Mouse (Mus musculus) limb, embryonic 13.5 days (tissue): ENCODE measurements at regions not wholly inside any gene's neighbourhood (a gene's known extent, or its start where the extent isn't known, plus 50 kb on each side); places are given as distances from the start of the nearest gene placed in this dataset.

Experiments
- ATAC-seq: fragments of 200-750 bp; cut with Nextera tagmentation; 2 replicates; pipeline ENCODE4 v1.8.0; 2017; ENCODE audit warnings: low read depth, moderate number of reproducible peaks, moderate TSS enrichment; ENCODE audit not compliant: low FRiP score
- H3K27ac ChIP-seq: fragments of 300-500 bp; sonication (generic); 2 replicates; pipeline ENCODE4 v1.5.1; 2015; ENCODE audit warnings: inconsistent platforms, mild to moderate bottlenecking, moderate library complexity
- H3K27me3 ChIP-seq: fragments of 300-500 bp; sonication (generic); 2 replicates; pipeline ENCODE4 v1.6.1; 2015; ENCODE audit warnings: mild to moderate bottlenecking, inconsistent platforms
- H3K36me3 ChIP-seq: fragments of 300-500 bp; sonication (generic); 2 replicates; pipeline ENCODE4 v1.6.1; 2015; ENCODE audit warnings: inconsistent platforms, mild to moderate bottlenecking, moderate library complexity
- H3K4me1 ChIP-seq: fragments of 300-500 bp; sonication (generic); 2 replicates; pipeline ENCODE4 v1.6.1; 2015; ENCODE audit warnings: inconsistent platforms
- H3K4me2 ChIP-seq: fragments of 300-500 bp; sonication (generic); replicated peaks from 2 replicates; pipeline ENCODE4 v1.6.1; 2015; ENCODE audit warnings: inconsistent platforms, mild to moderate bottlenecking, moderate library complexity
- H3K4me3 ChIP-seq: fragments of 300-500 bp; sonication (generic); 2 replicates; pipeline ENCODE4 v1.5.1; 2015; ENCODE audit warnings: moderate library complexity, mild to moderate bottlenecking, inconsistent platforms
- H3K9ac ChIP-seq: fragments of 300-500 bp; sonication (generic); 2 replicates; pipeline ENCODE4 v1.6.1; 2015; ENCODE audit warnings: mild to moderate bottlenecking, inconsistent platforms
- H3K9me3 ChIP-seq: fragments of 300-500 bp; sonication (generic); 2 replicates; pipeline ENCODE4 v1.6.1; 2016; ENCODE audit warnings: inconsistent platforms
- WGBS: fragments of 180-500 bp; shearing (Covaris S2); methylation state at CpG from one replicate; pipeline ENCODE4 v1.1.7; 2015; 5-methylcytosine and 5-hydroxymethylcytosine counted together

- Histone ChIP-seq H3K4me2 (no peak overlapping the region), H3K9me3 (no peaks in the 10 kb centered on the region), H3K4me3 (no peak overlapping the region), H3K27me3 (no peaks in the 10 kb centered on the region), H3K4me1 (peaks cover 12% of the 10 kb centered on the region), H3K9ac (no peak overlapping the region), H3K27ac (no peak overlapping the region), H3K36me3 (no peaks in the 10 kb centered on the region)
- no peak for ATAC-seq
- 50% methylated on average over 6 of the region's 6 CpGs for WGBS
These were observed 758.8 kb downstream of the Ryr2 start for GRCm38 (mm10) chr13:11347787-11348501.

- no peaks in the 10 kb centered on the region for H3K36me3 ChIP-seq
- no peak overlapping the region for H3K4me3 ChIP-seq
- H3K4me2 ChIP-seq: no peak overlapping the region
- H3K9me3 ChIP-seq: no peaks in the 10 kb centered on the region
- H3K27me3 ChIP-seq: no peaks in the 10 kb centered on the region
- no peak for ATAC-seq
- H3K4me1 ChIP-seq: 0 out of 2 replicates have a peak, but pooled peaks cover 3% of the 10 kb centered on the region
- 88% methylated on average over 2 of the region's 2 CpGs for WGBS
- H3K9ac ChIP-seq: no peak overlapping the region
- no peak overlapping the region for H3K27ac ChIP-seq
These were observed 762.2 kb downstream of the Ryr2 start for GRCm38 (mm10) chr13:11344500-11344899.

- Histone ChIP-seq H3K9me3 (no peaks in the 10 kb centered on the region), H3K4me2 (no peak overlapping the region), H3K4me3 (no peak overlapping the region), H3K27me3 (no peaks in the 10 kb centered on the region), H3K36me3 (no peaks in the 10 kb centered on the region), H3K27ac (no peak overlapping the region), H3K9ac (no peak overlapping the region), H3K4me1 (peaks cover 7% of the 10 kb centered on the region)
- ATAC-seq: peak; percentile 44; the same call in 1 of the 2 replicates
- 25% methylated on average over 9 of the region's 9 CpGs for WGBS
These were observed 768.5 kb downstream of the Ryr2 start for GRCm38 (mm10) chr13:11338297-11338616.

GRCm38 (mm10) chr13:11337610-11338296 is 769.0 kb downstream of the Ryr2 start:
- no peak for ATAC-seq
- H3K4me3 ChIP-seq: no peak overlapping the region
- H3K9ac ChIP-seq: no peak overlapping the region
- H3K27me3 ChIP-seq: no peaks in the 10 kb centered on the region
- H3K9me3 ChIP-seq: no peaks in the 10 kb centered on the region
- no peak overlapping the region for H3K27ac ChIP-seq
- peaks cover 7% of the 10 kb centered on the region for H3K4me1 ChIP-seq
- WGBS: 48% methylated on average over 4 of the region's 4 CpGs
- no peaks in the 10 kb centered on the region for H3K36me3 ChIP-seq
- no peak overlapping the region for H3K4me2 ChIP-seq

DNA sequence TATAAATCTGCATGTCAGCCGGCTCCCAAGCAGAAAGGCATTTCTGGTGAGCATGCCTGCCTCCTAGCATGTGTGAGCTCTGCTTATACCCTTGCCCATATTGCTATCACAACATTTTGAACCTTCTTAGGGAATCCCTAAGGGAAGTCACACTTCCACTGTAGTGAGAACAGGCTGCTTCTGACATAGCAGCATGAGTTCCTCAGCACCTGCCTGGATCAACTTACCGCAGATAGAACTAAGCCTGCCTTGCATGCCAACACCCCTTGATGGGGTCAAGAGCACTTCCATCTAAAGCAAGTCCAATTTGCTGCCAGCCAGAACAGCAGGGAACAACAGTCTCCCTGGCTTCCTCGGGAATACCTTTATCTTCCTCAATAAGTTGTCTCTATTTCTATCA is 769.8 kb downstream of the Ryr2 start:
- H3K4me1 ChIP-seq: peaks cover 7% of the 10 kb centered on the region
- H3K4me2 ChIP-seq: no peak overlapping the region
- H3K9ac ChIP-seq: no peak overlapping the region
- no peaks in the 10 kb centered on the region for H3K27me3 ChIP-seq
- no peak overlapping the region for H3K27ac ChIP-seq
- WGBS: 65% methylated on average over 3 of the region's 3 CpGs
- H3K4me3 ChIP-seq: no peak overlapping the region
- ATAC-seq: no peak
- no peaks in the 10 kb centered on the region for H3K9me3 ChIP-seq
- no peaks in the 10 kb centered on the region for H3K36me3 ChIP-seq

DNA sequence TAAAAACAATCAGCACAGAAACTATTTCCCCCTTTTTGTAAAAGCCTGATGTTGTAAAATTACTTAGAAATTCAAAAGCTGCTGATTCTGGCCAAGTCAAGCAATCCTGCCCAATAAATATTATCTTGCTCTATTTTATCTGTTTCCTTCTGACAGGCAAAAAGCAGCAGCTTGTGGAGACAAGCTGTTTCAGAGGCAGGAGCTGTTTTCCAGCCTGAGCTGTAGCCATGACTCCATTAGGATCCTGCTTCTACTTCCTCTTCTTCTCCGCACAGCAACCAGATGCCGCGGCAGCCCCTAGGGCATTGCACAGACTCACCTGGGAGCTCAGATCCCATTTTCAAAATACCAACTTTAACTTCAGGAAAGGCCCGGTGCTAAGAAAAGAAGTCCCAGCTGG is 774.8 kb downstream of the Ryr2 start:
- 50% methylated on average over 4 of the region's 4 CpGs for WGBS
- Histone ChIP-seq H3K4me3 (no peak overlapping the region), H3K27me3 (no peaks in the 10 kb centered on the region), H3K9me3 (no peaks in the 10 kb centered on the region), H3K27ac (no peak overlapping the region), H3K4me1 (no peaks in the 10 kb centered on the region), H3K4me2 (no peak overlapping the region), H3K36me3 (no peaks in the 10 kb centered on the region), H3K9ac (no peak overlapping the region)
- no peak for ATAC-seq

GRCm38 (mm10) chr13:11308716-11309115 is 798.0 kb downstream of the Ryr2 start:
- no peak overlapping the region for H3K4me2 ChIP-seq
- 78% methylated on average over 2 of the region's 2 CpGs for WGBS
- no peak overlapping the region for H3K4me3 ChIP-seq
- H3K4me1 ChIP-seq: no peaks in the 10 kb centered on the region
- no peaks in the 10 kb centered on the region for H3K9me3 ChIP-seq
- ATAC-seq: no peak
- no peak overlapping the region for H3K9ac ChIP-seq
- H3K36me3 ChIP-seq: no peaks in the 10 kb centered on the region
- H3K27ac ChIP-seq: no peak overlapping the region
- H3K27me3 ChIP-seq: no peaks in the 10 kb centered on the region

- ATAC-seq: no peak
- H3K4me3 ChIP-seq: no peak overlapping the region
- H3K4me2 ChIP-seq: no peak overlapping the region
- H3K9ac ChIP-seq: no peak overlapping the region
- no peak overlapping the region for H3K27ac ChIP-seq
- no peaks in the 10 kb centered on the region for H3K27me3 ChIP-seq
- H3K9me3 ChIP-seq: no peaks in the 10 kb centered on the region
- H3K4me1 ChIP-seq: no peaks in the 10 kb centered on the region
- H3K36me3 ChIP-seq: no peaks in the 10 kb centered on the region
- WGBS: 85% methylated on average over 2 of the region's 2 CpGs
These were observed 811.3 kb downstream of the Ryr2 start for GRCm38 (mm10) chr13:11295493-11295892.

- Histone ChIP-seq H3K4me2 (no peak overlapping the region), H3K27me3 (no peaks in the 10 kb centered on the region), H3K4me3 (no peak overlapping the region), H3K9me3 (no peaks in the 10 kb centered on the region), H3K4me1 (no peaks in the 10 kb centered on the region), H3K9ac (no peak overlapping the region), H3K27ac (no peak overlapping the region), H3K36me3 (no peaks in the 10 kb centered on the region)
- no peak for ATAC-seq
- 86% methylated on average over 1 of the region's 1 CpGs for WGBS
These were observed 812.1 kb downstream of the Ryr2 start for GRCm38 (mm10) chr13:11294689-11295088.

DNA sequence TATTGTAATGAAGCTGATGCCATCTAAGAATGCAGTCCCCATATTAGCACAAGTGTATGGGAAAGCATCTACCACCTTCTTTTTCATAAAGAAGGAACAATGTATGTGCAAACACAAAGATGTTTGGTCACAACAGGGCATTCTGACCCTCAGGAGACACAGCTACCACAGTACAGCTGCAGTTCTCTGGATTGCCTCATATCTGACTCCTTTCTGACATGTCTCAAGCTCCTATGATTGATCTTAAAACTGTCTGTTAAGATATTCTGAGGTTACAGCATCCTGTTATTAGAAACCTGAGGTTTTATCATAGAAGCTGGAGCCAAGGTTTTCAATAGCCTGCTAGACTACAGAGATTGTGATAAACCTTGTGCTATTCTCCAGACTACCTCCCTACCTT is 813.0 kb downstream of the Ryr2 start:
- Histone ChIP-seq H3K27ac (no peak overlapping the region), H3K4me2 (no peak overlapping the region), H3K27me3 (no peaks in the 10 kb centered on the region), H3K9me3 (no peaks in the 10 kb centered on the region), H3K36me3 (no peaks in the 10 kb centered on the region), H3K9ac (no peak overlapping the region), H3K4me3 (no peak overlapping the region), H3K4me1 (no peaks in the 10 kb centered on the region)
- ATAC-seq: no peak

- no peak overlapping the region for H3K27ac ChIP-seq
- no peaks in the 10 kb centered on the region for H3K9me3 ChIP-seq
- no peak overlapping the region for H3K4me2 ChIP-seq
- no peaks in the 10 kb centered on the region for H3K4me1 ChIP-seq
- H3K36me3 ChIP-seq: no peaks in the 10 kb centered on the region
- H3K27me3 ChIP-seq: no peaks in the 10 kb centered on the region
- no peak for ATAC-seq
- 43% methylated on average over 1 of the region's 1 CpGs for WGBS
- no peak overlapping the region for H3K4me3 ChIP-seq
- no peak overlapping the region for H3K9ac ChIP-seq
These were observed 832.8 kb downstream of the Ryr2 start for GRCm38 (mm10) chr13:11273896-11274295.

- H3K9ac ChIP-seq: no peak overlapping the region
- no peak for ATAC-seq
- no peaks in the 10 kb centered on the region for H3K4me1 ChIP-seq
- no peaks in the 10 kb centered on the region for H3K27me3 ChIP-seq
- WGBS: 62% methylated on average over 5 of the region's 5 CpGs
- no peak overlapping the region for H3K27ac ChIP-seq
- no peaks in the 10 kb centered on the region for H3K9me3 ChIP-seq
- no peak overlapping the region for H3K4me3 ChIP-seq
- no peaks in the 10 kb centered on the region for H3K36me3 ChIP-seq
- no peak overlapping the region for H3K4me2 ChIP-seq
These were observed 837.9 kb downstream of the Ryr2 start for GRCm38 (mm10) chr13:11268673-11269340.
